Mouse (Mus musculus) layer of hippocampus, adult 6 months (tissue): Measurements from ENCODE around the gene Papss2. TPM values are rescaled to one million over a fixed set of nuclear protein-coding genes. Genes with fewer than 3 reads are reported as not detected.

Experiments
- long read RNA-seq, 2 experiments: library from polyadenylated mRNA; unstranded; transcript quantifications; one replicate each; pipeline ENCODE4 v2.0.0; 2019 to 2020
- polyA plus RNA-seq: library from polyadenylated mRNA; unstranded; fragments of <200 nt; fragmentation: Nextera tagmentation; gene quantifications from 2 replicates; pipeline ENCODE4 v1.2.3, GENCODE M21; 2021

Papss2 gene
- 8.9 and 10.3 TPM in 2 replicates for polyA plus RNA-seq
- long read RNA-seq, experiment 1, transcript Papss2-203 (12 exons, 3,618 nt) = major isoform, 15 of 25 reads
- long read RNA-seq, experiment 1, partial matches to known transcripts = 5 of 25 reads
- long read RNA-seq, experiment 1, other reads (novel, unspliced or antisense) = 3 of 25 reads
- long read RNA-seq, experiment 2, transcript Papss2-202 (12 exons, 2,047 nt) = minor isoform, 6 of 31 reads
- long read RNA-seq, experiment 2, transcript Papss2-203 (12 exons, 3,618 nt) = major isoform, 17 of 31 reads
- long read RNA-seq, experiment 2, partial matches to known transcripts = 3 of 31 reads
- long read RNA-seq, experiment 2, other reads (novel, unspliced or antisense) = 5 of 31 reads

DNA sequence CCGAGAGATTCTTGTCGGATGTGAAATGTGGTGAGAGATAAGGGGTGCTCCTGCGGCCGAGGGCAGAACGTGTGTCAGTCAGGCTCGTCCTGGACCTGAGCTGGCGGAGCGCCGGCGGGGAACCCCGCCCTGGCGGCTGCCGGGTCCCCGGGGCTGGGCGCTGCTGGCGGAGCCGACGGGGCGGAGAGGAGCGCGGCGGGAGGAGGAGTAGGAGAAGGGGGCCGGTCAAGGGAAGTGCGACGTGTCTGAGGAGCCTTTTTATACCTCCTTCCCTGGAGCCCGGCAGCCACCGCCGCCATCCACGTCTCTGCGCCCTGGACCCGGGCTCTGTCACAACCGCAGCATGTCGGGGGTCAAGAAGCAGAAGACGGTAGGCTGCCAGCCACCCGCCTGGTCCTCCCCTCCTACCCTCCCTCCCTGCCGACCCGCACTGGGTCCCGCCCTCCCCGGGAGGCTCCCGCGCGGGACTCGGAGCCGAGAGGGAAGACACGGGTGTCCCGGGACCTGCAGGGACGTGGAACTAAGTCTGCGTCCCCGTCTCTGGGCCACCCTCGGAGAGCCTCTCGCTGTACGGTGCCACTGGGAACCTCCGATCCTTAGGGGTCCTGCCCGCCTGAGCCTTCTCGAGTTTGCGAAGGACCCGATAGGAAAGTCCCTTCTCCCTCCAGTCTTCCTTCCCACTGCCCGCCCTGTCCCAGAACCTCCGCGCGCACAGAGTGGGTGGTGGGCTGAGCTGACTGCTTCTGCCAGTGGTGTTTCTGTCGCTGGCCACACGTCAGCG lies at the start of gene Papss2:
Papss2 (plus strand) TSS at position 285 of the 781 bp plus-strand sequence.

Other genes starting within 250 kb of the Papss2 start
- 20.4 and 20.9 TPM in 2 replicates for gene Sgms1, start 206.1 kb upstream of the Papss2 start, polyA plus RNA-seq
- gene Rpl9-ps6, start 129.2 kb upstream of the Papss2 start, polyA plus RNA-seq = 33.1 and 35.1 TPM in 2 replicates
- gene Minpp1, start 110.0 kb upstream of the Papss2 start, polyA plus RNA-seq = 69.4 and 82.5 TPM in 2 replicates
- 82.1 and 82.6 TPM in 2 replicates for gene Atad1, start 144.0 kb downstream of the Papss2 start, polyA plus RNA-seq
- gene Pten, start 161.7 kb downstream of the Papss2 start, polyA plus RNA-seq = 15.6 and 20.6 TPM in 2 replicates